Mouse (Mus musculus) CH12.LX (cell line): ENCODE results near the gene Apool.
"Not testable (repeated sequence)": the region's sequence is repeated elsewhere in the genome, so short reads cannot be mapped to it uniquely, and the experiment has no call there.

Experiments used
- BHLHE40 ChIP-seq: IDR thresholded peaks from 2 replicates; pipeline ENCODE4 v1.6.1; 2011; ENCODE audit warnings: mild to moderate bottlenecking, low read depth, low read length, improper control_type of control experiment
- CTCF ChIP-seq, 2 experiments: IDR thresholded peaks in 1 of 2; conservative IDR thresholded peaks in 1 of 2; 2 replicates each; pipeline ENCODE4 v1.5.1; 2011 to 2012; ENCODE audit warnings: low read depth in 2 of 2, low read length in 2 of 2, improper control_type of control experiment in 1 of 2, inconsistent platforms in 1 of 2, mild to moderate bottlenecking in 1 of 2, moderate library complexity in 1 of 2
- E2F4 ChIP-seq: IDR thresholded peaks from 2 replicates; pipeline ENCODE4 v1.6.1; 2011; ENCODE audit warnings: low read depth, low read length, improper control_type of control experiment; ENCODE audit not compliant: insufficient replicate concordance
- EP300 ChIP-seq: IDR thresholded peaks from 2 replicates; pipeline ENCODE4 v1.6.1; 2011; ENCODE audit warnings: low read length, improper control_type of control experiment
- MAFK ChIP-seq: IDR thresholded peaks from 2 replicates; pipeline ENCODE4 v1.6.1; 2011; ENCODE audit warnings: low read length, improper control_type of control experiment; ENCODE audit not compliant: insufficient replicate concordance
- MAX ChIP-seq: IDR thresholded peaks from 2 replicates; pipeline ENCODE4 v1.6.1; 2011; ENCODE audit warnings: low read length, improper control_type of control experiment
- MAZ ChIP-seq: IDR thresholded peaks from 2 replicates; pipeline ENCODE4 v1.6.1; 2012; ENCODE audit warnings: low read depth, mild to moderate bottlenecking, inconsistent platforms, low read length, improper control_type of control experiment, moderate library complexity
- PAX5 ChIP-seq: IDR thresholded peaks from 2 replicates; pipeline ENCODE4 v1.6.1; 2012; ENCODE audit warnings: low read length, inconsistent platforms, mixed read lengths
- TBP ChIP-seq: conservative IDR thresholded peaks from 2 replicates; pipeline ENCODE4 v1.6.1; 2011; ENCODE audit warnings: low read depth, low read length, improper control_type of control experiment
- UBTF ChIP-seq: IDR thresholded peaks from 2 replicates; pipeline ENCODE4 v1.6.1; 2012; ENCODE audit warnings: low read depth, mild to moderate bottlenecking, inconsistent platforms, low read length, improper control_type of control experiment, moderate library complexity
- ZMIZ1 ChIP-seq: IDR thresholded peaks from 2 replicates; pipeline ENCODE4 v1.6.1; 2012; ENCODE audit warnings: low read depth, mild to moderate bottlenecking, inconsistent platforms, low read length, improper control_type of control experiment

- TF ChIP-seq PAX5; UBTF; E2F4; MAX; BHLHE40; TBP; MAZ; ZMIZ1; MAFK; EP300; CTCF (conservative IDR thresholded peaks at IDR 0.05 in 1 of 2, IDR thresholded peaks at IDR 0.05 in 1 of 2; ENCODE audit: low read depth in 2 of 2, low read length in 2 of 2): not testable (repeated sequence)
Measured at GRCm38 (mm10) chrX:112370577-112371410, 59.7 kb downstream of the Apool start.
